Mouse (Mus musculus): ENCODE measurements at regions not wholly inside any gene's neighbourhood (a gene's known extent, or its start where the extent isn't known, plus 50 kb on each side); places are given as distances from the start of the nearest gene placed in this dataset.

GRCm38 (mm10) chr14:99710656-99711177 lies 412.2 kb downstream of the Klf5 start:
- no peak for DNase-seq (ENCODE audit: low read depth, low spot score)

DNA sequence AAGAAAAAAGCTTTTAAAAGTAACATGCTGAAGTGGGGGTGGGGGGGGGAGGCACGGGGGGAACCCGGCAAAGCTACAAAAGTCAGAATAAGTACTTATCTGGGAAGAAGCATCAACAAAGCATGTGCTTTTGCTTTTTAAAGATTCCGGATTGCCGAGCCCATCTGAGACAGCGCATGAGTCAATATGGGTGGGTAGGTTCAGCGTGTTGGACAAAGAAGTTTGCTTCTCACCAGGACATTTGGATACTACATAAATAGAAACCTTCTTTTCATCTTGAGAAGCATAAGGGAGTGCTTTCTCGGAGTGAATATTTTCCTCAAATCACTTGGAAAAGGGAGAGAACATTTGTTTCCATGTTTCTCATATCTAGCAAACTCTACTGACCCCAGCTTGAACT lies 414.1 kb downstream of the Klf5 start:
- no peak for DNase-seq (ENCODE audit: low read depth, low spot score)

- DNase-seq (ENCODE audit: low read depth, low spot score): peak; percentile 72
Observed at GRCm38 (mm10) chr14:99713069-99713830, 414.8 kb downstream of the Klf5 start.

GRCm38 (mm10) chr14:99733474-99734199 lies 435.1 kb downstream of the Klf5 start:
- DNase-seq (ENCODE audit: low read depth, low spot score): no peak

DNA sequence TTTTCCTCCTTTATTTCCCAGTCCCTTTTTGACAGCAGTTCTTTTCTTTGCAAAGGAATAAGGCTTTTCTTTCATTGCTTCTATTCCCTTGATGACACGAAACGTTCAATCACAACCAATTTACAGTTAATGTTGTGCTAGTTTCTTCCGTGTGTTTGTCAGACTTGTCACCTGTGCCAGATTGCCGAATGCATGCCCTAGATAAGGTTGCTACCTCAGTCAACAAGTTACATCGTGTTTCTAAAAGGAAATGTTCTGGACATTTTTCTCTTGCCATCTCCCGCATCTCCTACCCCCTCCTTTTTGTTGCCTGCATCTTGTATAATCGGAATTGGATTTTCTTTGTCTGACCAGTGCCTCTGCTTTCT lies 435.7 kb downstream of the Klf5 start:
- no peak for DNase-seq (ENCODE audit: low read depth, low spot score)

DNA sequence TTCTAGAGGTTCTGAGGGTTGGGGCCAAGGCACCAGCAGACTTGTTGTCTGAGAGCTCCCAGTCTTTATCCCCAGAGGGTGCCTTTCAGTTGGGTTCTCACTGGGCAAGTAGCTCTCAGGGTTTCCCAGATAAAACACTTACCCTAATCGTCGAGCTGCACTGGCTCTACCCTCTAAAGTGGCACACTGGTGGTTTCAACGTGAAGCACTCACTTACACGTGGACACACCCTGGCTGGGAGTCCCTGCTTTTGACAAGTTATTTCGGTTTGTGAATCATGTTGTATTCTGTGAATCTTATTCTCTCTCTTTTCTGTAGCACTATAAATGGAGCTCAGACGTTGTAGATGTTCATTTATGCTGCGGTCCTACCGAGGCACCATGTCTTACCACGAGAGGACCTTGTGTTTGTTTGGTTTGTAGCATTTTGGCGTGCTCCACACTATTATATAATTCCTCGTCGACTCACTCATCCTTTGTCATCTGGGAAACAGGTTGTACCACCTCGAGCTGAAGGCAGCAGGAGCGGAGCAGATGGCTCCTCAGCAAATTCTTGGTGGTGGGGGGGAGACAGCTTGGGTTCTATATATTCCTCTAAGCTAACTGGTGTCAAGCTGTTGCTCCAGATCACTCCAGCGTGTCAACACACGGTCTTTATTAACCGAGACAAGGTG lies 445.3 kb downstream of the Klf5 start:
- no peak for DNase-seq (ENCODE audit: low read depth, low spot score)

DNA sequence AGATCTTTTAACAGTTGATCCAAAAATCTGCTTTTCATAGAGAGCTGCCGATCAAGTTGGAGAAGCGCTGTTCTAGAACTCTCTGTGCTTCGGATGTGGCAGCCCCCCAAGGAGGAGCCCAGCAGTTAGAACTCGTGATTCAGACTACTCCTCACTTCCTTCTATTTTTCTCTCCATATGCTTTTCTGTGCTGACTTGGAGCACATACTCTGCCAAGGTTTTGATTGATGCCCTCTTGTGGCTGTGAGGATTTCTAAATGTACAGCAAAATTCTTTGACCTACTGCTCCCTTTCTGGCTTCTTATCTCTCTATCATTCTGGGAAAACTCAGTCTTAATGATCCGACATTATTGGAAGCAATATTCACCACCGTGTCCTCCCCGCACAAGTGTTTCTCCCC lies 446.7 kb downstream of the Klf5 start:
- no peak for DNase-seq (ENCODE audit: low read depth, low spot score)

- peak; percentile 43 for DNase-seq (ENCODE audit: low read depth, low spot score)
Observed at GRCm38 (mm10) chr14:99748166-99748565, 449.7 kb downstream of the Klf5 start.

DNA sequence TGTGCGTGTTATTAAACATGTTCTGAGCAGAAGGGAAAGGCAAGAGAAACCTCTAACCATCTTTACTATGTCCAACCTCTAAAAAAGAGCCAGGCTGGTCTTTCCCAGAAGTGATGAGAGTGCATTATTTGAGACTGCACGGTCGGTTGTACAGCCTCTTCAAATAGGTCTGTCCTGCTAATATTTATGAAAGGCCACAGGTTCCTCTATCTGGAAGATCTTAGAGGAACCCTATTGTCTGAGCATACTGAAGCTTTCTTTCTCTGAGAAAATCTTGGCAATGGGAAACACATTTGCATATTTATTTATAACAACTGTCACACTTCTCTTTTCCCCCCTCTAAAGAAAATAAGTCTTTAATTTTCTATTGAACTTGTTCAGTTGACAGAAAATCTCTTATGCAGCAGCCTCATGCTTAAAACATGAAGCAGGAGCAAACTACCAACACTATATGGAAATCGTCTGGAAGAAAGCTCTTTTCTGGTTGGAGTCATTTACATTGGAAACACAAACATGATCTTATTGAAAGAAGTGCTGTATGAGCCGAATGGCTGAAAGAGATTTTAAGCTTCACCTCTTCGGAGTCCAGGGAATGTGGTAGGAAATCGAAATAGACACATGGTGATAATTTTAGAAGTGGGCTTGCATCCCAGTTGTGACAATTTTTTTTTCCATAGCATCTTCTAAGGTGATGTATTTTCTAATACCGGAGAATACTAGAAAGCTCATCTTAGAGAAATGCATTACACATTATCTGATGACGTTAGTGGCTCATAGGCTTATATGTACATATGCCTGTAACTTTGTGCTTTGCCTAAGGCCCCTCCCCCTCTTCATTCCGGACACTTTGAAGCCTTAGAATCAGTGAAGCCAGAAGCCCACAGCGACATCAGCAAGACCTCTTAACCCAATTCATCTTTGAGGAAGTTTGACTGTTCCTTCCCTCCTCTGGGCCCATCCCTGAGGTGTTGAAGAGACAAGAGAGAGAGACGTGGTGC lies 451.1 kb downstream of the Klf5 start:
- no peak for DNase-seq (ENCODE audit: low read depth, low spot score)

DNA sequence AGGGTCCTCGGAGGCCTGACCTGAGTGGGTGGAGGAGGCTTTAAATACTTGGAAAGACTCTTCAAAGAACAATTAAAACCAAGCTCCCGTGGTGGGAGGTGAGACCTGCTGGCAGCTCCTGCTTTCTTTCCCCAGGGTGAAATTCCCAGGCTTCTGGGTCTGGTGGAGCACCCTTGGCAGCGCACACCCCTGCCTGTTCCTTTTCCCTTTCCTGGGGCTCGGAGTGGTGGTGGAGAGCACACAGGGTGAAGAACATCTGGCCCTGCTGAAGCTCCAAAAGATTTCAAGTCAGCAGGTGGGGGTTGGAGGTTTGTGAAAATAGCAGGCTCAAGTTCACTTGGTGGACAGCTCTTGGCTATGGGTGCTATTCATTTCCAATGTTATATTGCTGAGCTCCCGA lies 459.6 kb downstream of the Klf5 start:
- no peak for DNase-seq (ENCODE audit: low read depth, low spot score)

DNA sequence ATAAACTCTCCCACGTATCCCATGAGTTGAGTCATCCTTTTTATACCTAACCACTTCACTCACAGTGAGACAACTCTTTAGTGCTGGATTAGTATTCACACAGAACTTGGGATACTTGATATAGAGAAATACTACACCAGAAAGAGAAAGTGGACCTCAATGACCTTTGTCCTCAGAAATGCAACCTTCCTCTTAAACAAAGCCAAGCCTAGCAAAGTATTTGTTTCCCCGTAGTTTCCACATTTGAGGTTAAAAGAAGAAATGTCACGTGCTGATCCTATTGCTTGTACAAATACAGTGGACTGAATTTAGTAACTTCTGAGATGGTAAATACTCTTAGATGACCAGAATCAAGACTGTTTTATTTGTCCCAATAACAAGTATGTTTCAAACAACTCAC lies 464.8 kb downstream of the Klf5 start:
- DNase-seq (ENCODE audit: low read depth, low spot score): no peak

GRCm38 (mm10) chr14:99771009-99771408 lies 472.5 kb downstream of the Klf5 start:
- no peak for DNase-seq (ENCODE audit: low read depth, low spot score)

DNA sequence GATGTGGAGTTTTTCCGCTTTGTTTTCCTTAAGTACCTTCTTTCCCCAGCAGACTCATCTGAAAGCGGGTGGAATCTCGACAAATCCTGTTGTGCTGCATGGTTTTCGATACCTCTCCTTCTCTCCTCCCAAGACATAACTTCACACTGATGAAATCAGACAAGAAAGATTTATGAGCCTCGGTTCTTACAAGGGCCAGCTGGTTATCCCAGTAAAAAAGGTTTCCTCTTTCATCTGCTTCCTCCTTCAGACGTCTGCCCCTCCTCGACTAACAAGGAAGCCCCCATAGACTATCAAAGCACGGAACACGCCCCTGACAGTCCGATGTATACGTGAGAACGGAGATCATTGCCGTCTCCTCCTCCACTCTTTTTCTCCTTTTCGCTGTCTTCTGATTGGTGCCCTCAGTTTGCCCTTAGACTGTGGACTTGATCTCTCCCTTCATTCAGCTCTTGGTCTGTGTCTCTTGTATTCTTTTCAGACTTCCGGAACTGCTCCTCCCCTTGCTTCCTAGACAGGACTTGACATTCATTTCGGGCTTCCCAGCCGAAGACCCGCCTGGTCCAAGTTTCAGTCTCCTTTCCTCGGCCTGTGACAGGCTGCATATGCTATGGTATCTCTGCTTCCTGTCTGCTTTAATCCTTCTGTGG lies 474.4 kb downstream of the Klf5 start:
- peak; percentile 60 for DNase-seq (ENCODE audit: low read depth, low spot score)

DNA sequence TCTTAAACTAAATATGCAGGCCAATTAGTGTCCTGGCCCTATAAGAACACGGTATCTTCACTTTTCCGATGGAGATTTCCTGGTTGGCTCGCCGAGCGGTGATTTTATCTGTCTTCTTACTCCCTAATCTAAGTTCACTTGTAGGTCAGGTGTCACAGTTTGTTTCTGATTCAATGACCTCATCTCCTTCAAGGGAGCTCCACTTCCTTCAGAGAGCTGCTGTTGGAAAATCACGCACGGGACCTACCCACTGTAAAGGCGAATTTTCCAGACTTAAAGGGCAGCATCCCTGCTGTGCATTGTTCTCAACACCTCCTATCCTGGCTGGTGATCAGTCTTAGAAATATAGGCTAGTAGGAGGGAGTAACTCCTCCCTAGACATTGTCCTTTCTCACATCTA lies 480.0 kb downstream of the Klf5 start:
- DNase-seq (ENCODE audit: low read depth, low spot score): peak; percentile 83

DNA sequence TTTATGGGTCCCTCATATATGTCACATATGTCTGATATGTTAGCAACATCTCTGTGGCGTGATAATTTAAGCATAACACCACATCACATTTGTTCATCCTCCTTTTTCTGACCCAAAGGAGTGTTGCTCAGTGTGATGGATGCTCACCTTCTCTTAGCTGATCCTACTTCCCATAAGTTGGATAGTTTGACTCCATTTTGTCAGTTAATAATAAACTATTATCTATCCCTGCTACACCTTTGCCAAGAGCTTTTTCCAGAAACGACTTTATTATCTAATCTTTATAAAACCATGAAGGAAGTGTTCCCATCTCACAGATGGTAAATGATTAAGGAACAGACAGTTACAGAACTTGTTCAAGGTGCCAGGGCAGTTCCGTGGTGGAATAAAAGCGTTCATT lies 480.5 kb downstream of the Klf5 start:
- no peak for DNase-seq (ENCODE audit: low read depth, low spot score)

DNA sequence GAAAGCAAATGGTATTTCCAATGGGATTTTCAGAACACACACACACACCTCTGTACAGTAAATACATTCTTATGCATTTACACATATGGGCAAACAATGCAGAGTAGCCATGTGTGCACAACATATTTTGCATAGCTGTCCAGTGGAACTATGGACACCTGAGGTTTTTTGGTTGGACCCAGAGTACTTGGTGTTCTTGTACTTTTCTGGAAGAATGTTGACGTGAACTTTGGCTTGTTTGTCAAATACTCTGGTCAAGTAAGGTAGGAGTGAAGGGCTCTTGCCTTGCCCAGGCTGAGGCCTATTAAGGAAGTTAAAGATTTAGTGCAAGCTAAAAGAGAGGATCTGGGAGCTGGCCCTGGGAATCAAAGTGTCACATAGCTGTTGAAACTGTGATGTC lies 485.2 kb downstream of the Klf5 start:
- DNase-seq (ENCODE audit: low read depth, low spot score): no peak

DNA sequence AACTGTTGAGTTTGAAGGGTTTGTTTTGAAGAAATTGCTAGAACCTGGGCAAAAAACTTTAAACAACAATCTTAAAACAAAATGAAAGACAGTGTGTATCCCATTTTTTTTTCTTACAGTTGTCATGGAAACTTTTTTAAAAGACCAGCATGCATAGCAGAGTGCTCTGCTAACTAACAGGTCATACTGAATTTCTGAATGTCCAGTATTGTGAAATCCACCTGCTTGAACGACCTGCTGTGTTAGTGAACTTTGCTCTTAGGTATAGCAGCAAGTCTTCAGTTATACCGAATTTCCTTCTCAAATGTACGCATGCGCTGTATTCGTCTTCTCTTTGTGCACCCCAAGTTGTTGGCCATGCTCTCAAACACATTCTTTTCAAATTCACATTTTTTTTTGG lies 486.6 kb downstream of the Klf5 start:
- no peak for DNase-seq (ENCODE audit: low read depth, low spot score)

GRCm38 (mm10) chr14:99786367-99786766 lies 487.9 kb downstream of the Klf5 start:
- peak; percentile 86 for DNase-seq (ENCODE audit: low read depth, low spot score)

- DNase-seq (ENCODE audit: low read depth, low spot score): no peak
Observed at GRCm38 (mm10) chr14:99788185-99788584, 489.7 kb downstream of the Klf5 start.

GRCm38 (mm10) chr14:99796293-99796692 lies 488.2 kb downstream of the Klf12 start:
- no peak for DNase-seq (ENCODE audit: low read depth, low spot score)

DNA sequence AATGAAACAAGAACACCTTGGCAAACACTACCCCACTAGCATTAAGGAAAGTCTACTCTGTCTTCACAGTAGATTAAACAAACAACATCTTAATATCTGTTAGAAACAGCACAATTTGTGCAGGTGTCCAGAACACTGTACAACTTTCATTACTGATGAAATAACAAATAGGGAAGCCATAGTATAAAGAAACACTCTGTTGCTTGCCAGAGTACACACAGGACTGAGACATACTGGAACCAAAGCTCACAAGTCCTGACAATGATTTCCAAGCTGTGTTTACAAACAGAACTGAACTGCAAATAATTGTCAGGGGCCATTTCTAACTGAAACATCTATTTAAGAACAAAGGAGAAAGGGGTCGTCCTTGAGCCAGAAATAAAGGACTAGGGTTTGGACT lies 478.4 kb downstream of the Klf12 start:
- DNase-seq (ENCODE audit: low read depth, low spot score): no peak
